Mouse (Mus musculus): Measurements from ENCODE around the gene Galntl6. TPM values are rescaled to one million over a fixed set of nuclear protein-coding genes. Genes with fewer than 3 reads are reported as not detected.

Galntl6 gene
- total RNA-seq, 1 experiment: 0.09 TPM

DNA sequence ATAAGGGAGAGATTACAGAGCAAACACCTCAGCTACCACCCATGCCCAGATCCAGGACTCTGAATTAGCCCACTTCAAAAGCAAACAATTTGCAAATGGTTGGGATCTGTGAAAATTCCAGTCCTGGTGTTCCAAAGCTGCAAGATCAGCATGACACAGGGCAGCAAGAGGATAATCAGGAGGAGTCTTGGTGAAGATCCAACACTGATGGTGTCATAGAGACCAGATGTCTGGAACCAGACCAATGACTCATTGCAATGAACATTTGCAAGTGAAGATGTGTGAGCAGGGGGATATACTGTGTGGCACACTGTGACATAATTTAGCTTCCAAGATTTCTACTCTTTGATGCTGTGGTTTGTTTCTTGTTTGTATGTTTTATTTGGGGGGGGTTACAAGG, 107.2 kb downstream of the Galntl6 start:
- no peaks in the 10 kb centered on the region for H3K9me3 ChIP-seq (ENCODE audit: control insufficient read depth, insufficient read depth, low read depth, low read length)
- TF ChIP-seq MAFK (IDR thresholded peaks at IDR 0.05; ENCODE audit: insufficient read depth, low read depth, low read length) (no peak), ZNF384 (IDR thresholded peaks at IDR 0.05; ENCODE audit: low read depth, low read length) (no peak), CHD2 (IDR thresholded peaks at IDR 0.05; ENCODE audit: low read depth, low read length) (no peak), ZC3H11A (IDR thresholded peaks at IDR 0.05; ENCODE audit: borderline replicate concordance, low read depth, low read length) (no peak), HCFC1 (IDR thresholded peaks at IDR 0.05; ENCODE audit: borderline replicate concordance, insufficient read depth, low read length) (no peak)
- H3K4me3 ChIP-seq (ENCODE audit: insufficient read depth in 1 of 2, low read depth in 1 of 2, low read length in 2 of 2, poor library complexity in 1 of 2, severe bottlenecking in 1 of 2): no peak overlapping the region
- no peaks in the 10 kb centered on the region for H3K4me1 ChIP-seq (ENCODE audit: control insufficient read depth in 2 of 2, insufficient read depth in 2 of 2, low read length in 2 of 2, poor library complexity in 1 of 2)
- H3K36me3 ChIP-seq (ENCODE audit: control insufficient read depth, insufficient read depth, low read length, poor library complexity, severe bottlenecking): no peaks in the 10 kb centered on the region
- no peak overlapping the region for H3K9ac ChIP-seq (ENCODE audit: insufficient read depth, low read depth, low read length, poor library complexity, severe bottlenecking)
- DNase-seq (ENCODE audit: low read depth, low spot score): no peak
- H3K27ac ChIP-seq (ENCODE audit: insufficient read depth, low read depth, low read length, poor library complexity, severe bottlenecking): no peak overlapping the region
- in situ Hi-C loops (cut with MboI; ENCODE audit: low sequenced_read_pairs in 2 of 2, unreplicated experiment in 2 of 2): no loop called here

DNA sequence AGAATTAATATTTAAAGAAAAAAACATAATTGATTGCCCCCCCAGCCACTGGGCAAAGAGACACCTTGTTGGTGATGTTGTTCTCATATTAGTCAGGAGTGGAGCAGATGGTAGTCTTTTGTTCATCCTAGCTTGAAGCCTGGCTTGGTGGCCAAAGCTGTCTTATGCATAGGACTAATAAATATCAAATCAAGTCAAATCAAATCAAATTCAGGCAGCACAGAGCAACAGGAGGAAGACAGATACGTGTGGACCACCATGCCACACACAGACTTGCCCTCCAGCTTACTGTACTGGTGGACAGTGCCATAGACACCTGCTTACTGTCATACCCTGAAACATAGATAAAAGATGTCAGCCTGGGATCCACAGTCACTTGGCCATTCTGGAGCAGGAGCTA, 110.6 kb downstream of the Galntl6 start:
- Histone ChIP-seq H3K9ac (ENCODE audit: insufficient read depth, low read depth, low read length, poor library complexity, severe bottlenecking) (no peak overlapping the region), H3K9me3 (ENCODE audit: control insufficient read depth, insufficient read depth, low read depth, low read length) (no peaks in the 10 kb centered on the region), H3K27ac (ENCODE audit: insufficient read depth, low read depth, low read length, poor library complexity, severe bottlenecking) (no peak overlapping the region), H3K36me3 (ENCODE audit: control insufficient read depth, insufficient read depth, low read length, poor library complexity, severe bottlenecking) (no peaks in the 10 kb centered on the region), H3K4me1 (ENCODE audit: control insufficient read depth in 2 of 2, insufficient read depth in 2 of 2, low read length in 2 of 2, poor library complexity in 1 of 2) (no peaks in the 10 kb centered on the region), H3K4me3 (ENCODE audit: insufficient read depth in 1 of 2, low read depth in 1 of 2, low read length in 2 of 2, poor library complexity in 1 of 2, severe bottlenecking in 1 of 2) (no peak overlapping the region)
- in situ Hi-C loops (cut with MboI; ENCODE audit: low sequenced_read_pairs in 2 of 2, unreplicated experiment in 2 of 2): no loop called here
- DNase-seq (ENCODE audit: low read depth, low spot score): no peak
- TF ChIP-seq HCFC1 (IDR thresholded peaks at IDR 0.05; ENCODE audit: borderline replicate concordance, insufficient read depth, low read length) (no peak), ZC3H11A (IDR thresholded peaks at IDR 0.05; ENCODE audit: borderline replicate concordance, low read depth, low read length) (no peak), ZNF384 (IDR thresholded peaks at IDR 0.05; ENCODE audit: low read depth, low read length) (no peak), CHD2 (IDR thresholded peaks at IDR 0.05; ENCODE audit: low read depth, low read length) (no peak), MAFK (IDR thresholded peaks at IDR 0.05; ENCODE audit: insufficient read depth, low read depth, low read length) (no peak)

DNA sequence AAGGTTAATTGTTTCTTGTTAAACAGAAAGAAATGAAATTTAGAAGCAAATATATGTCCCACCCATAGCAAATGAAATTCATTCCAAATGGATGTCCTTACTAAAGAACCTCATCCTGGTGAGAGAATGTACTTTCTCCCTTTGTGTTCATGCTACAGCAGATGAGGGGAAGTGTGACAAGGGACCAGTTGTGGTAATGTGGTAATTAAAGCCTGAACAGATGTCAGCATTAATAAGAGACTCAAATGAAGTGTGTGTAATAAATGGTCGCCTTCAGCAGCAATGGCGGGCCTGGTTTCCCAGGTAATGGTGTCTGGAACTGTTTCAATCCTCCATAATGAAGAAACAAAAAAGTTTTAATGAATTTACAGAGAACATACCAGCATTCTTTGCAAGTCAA, 158.7 kb downstream of the Galntl6 start:
- no peak overlapping the region for H3K9ac ChIP-seq (ENCODE audit: insufficient read depth, low read depth, low read length, poor library complexity, severe bottlenecking)
- TF ChIP-seq ZC3H11A (IDR thresholded peaks at IDR 0.05; ENCODE audit: borderline replicate concordance, low read depth, low read length): no peak
- TF ChIP-seq CHD2 (IDR thresholded peaks at IDR 0.05; ENCODE audit: low read depth, low read length): no peak
- no peak for TF ChIP-seq MAFK (IDR thresholded peaks at IDR 0.05; ENCODE audit: insufficient read depth, low read depth, low read length)
- TF ChIP-seq ZNF384 (IDR thresholded peaks at IDR 0.05; ENCODE audit: low read depth, low read length): no peak
- TF ChIP-seq HCFC1 (IDR thresholded peaks at IDR 0.05; ENCODE audit: borderline replicate concordance, insufficient read depth, low read length): no peak
- no peaks in the 10 kb centered on the region for H3K36me3 ChIP-seq (ENCODE audit: control insufficient read depth, insufficient read depth, low read length, poor library complexity, severe bottlenecking)
- H3K4me3 ChIP-seq (ENCODE audit: insufficient read depth in 1 of 2, low read depth in 1 of 2, low read length in 2 of 2, poor library complexity in 1 of 2, severe bottlenecking in 1 of 2): no peak overlapping the region
- DNase-seq (ENCODE audit: low read depth, low spot score): no peak
- in situ Hi-C loops (cut with MboI; ENCODE audit: low sequenced_read_pairs in 2 of 2, unreplicated experiment in 2 of 2): no loop called here
- no peaks in the 10 kb centered on the region for H3K4me1 ChIP-seq (ENCODE audit: control insufficient read depth in 2 of 2, insufficient read depth in 2 of 2, low read length in 2 of 2, poor library complexity in 1 of 2)
- no peaks in the 10 kb centered on the region for H3K9me3 ChIP-seq (ENCODE audit: control insufficient read depth, insufficient read depth, low read depth, low read length)
- H3K27ac ChIP-seq (ENCODE audit: insufficient read depth, low read depth, low read length, poor library complexity, severe bottlenecking): no peak overlapping the region

DNA sequence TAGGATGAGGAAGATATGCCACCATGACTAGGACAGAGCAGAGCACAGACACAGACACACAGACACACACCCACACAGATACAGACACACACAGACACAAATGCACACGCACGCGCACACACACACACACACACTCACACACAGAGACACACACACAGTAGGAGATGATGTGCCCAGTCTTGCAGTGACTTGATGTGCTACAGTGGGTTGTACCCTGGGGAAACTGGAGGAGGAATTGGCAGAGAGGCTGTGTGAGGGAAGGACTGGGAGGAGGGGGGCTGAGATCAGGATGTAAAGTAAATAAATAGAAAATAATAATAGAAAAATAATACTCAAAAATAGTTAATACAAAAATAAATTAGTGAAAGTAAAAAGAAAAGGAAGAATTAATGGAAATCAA, 174.5 kb downstream of the Galntl6 start:
- Histone ChIP-seq H3K4me1 (ENCODE audit: control insufficient read depth in 2 of 2, insufficient read depth in 2 of 2, low read length in 2 of 2, poor library complexity in 1 of 2) (no peaks in the 10 kb centered on the region), H3K9me3 (ENCODE audit: control insufficient read depth, insufficient read depth, low read depth, low read length) (no peaks in the 10 kb centered on the region), H3K9ac (ENCODE audit: insufficient read depth, low read depth, low read length, poor library complexity, severe bottlenecking) (no peak overlapping the region), H3K4me3 (ENCODE audit: insufficient read depth in 1 of 2, low read depth in 1 of 2, low read length in 2 of 2, poor library complexity in 1 of 2, severe bottlenecking in 1 of 2) (no peak overlapping the region), H3K36me3 (ENCODE audit: control insufficient read depth, insufficient read depth, low read length, poor library complexity, severe bottlenecking) (no peaks in the 10 kb centered on the region), H3K27ac (ENCODE audit: insufficient read depth, low read depth, low read length, poor library complexity, severe bottlenecking) (no peak overlapping the region)
- in situ Hi-C loops (cut with MboI; ENCODE audit: low sequenced_read_pairs in 2 of 2, unreplicated experiment in 2 of 2): no loop called here
- no peak for DNase-seq (ENCODE audit: low read depth, low spot score)
- TF ChIP-seq ZNF384 (IDR thresholded peaks at IDR 0.05; ENCODE audit: low read depth, low read length) (no peak), ZC3H11A (IDR thresholded peaks at IDR 0.05; ENCODE audit: borderline replicate concordance, low read depth, low read length) (no peak), HCFC1 (IDR thresholded peaks at IDR 0.05; ENCODE audit: borderline replicate concordance, insufficient read depth, low read length) (no peak), MAFK (IDR thresholded peaks at IDR 0.05; ENCODE audit: insufficient read depth, low read depth, low read length) (no peak), CHD2 (IDR thresholded peaks at IDR 0.05; ENCODE audit: low read depth, low read length) (no peak)

DNA sequence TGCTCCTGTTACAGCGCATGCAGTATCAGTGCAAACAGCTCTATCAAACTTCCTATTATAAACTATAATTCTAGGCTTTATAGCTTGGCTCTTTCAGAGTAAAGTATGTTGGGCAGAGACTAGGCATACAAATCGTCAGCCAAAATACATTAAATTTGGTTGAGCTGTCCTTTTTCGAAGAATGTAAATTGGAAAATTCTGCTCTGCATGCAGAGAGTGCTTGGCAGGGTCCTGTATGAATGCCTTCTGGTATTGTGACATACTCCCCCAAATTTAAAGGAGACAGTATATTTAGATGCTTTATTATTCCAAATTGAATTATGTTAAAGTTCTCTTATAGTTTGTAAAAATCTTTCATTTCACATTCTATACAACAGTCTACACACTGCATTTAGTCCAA, 220.7 kb downstream of the Galntl6 start:
- in situ Hi-C loops (cut with MboI; ENCODE audit: low sequenced_read_pairs in 2 of 2, unreplicated experiment in 2 of 2): no loop called here
- H3K4me1 ChIP-seq (ENCODE audit: control insufficient read depth in 2 of 2, insufficient read depth in 2 of 2, low read length in 2 of 2, poor library complexity in 1 of 2): no peaks in the 10 kb centered on the region
- H3K4me3 ChIP-seq (ENCODE audit: insufficient read depth in 1 of 2, low read depth in 1 of 2, low read length in 2 of 2, poor library complexity in 1 of 2, severe bottlenecking in 1 of 2): no peak overlapping the region
- DNase-seq (ENCODE audit: low read depth, low spot score): no peak
- no peak for TF ChIP-seq ZNF384 (IDR thresholded peaks at IDR 0.05; ENCODE audit: low read depth, low read length)
- no peak for TF ChIP-seq ZC3H11A (IDR thresholded peaks at IDR 0.05; ENCODE audit: borderline replicate concordance, low read depth, low read length)
- no peak for TF ChIP-seq MAFK (IDR thresholded peaks at IDR 0.05; ENCODE audit: insufficient read depth, low read depth, low read length)
- no peak for TF ChIP-seq HCFC1 (IDR thresholded peaks at IDR 0.05; ENCODE audit: borderline replicate concordance, insufficient read depth, low read length)
- TF ChIP-seq CHD2 (IDR thresholded peaks at IDR 0.05; ENCODE audit: low read depth, low read length): no peak
- H3K27ac ChIP-seq (ENCODE audit: insufficient read depth, low read depth, low read length, poor library complexity, severe bottlenecking): no peak overlapping the region
- no peak overlapping the region for H3K9ac ChIP-seq (ENCODE audit: insufficient read depth, low read depth, low read length, poor library complexity, severe bottlenecking)
- H3K36me3 ChIP-seq (ENCODE audit: control insufficient read depth, insufficient read depth, low read length, poor library complexity, severe bottlenecking): no peaks in the 10 kb centered on the region
- H3K9me3 ChIP-seq (ENCODE audit: control insufficient read depth, insufficient read depth, low read depth, low read length): no peaks in the 10 kb centered on the region

Measured in ES-E14 (cell line).